Mouse (Mus musculus) urinary bladder, adult 2 months (tissue): ENCODE data around the gene Hoxd10. TPM values are rescaled to one million over a fixed set of nuclear protein-coding genes. Genes with fewer than 3 reads are reported as not detected.
A peak's percentile ranks its signal among the peaks of the same experiment; 100 is the strongest.

Experiments
- DNase-seq: peaks from one replicate; pipeline ENCODE4 v3.0.0; 2022; ENCODE audit warnings: low spot score
- polyA plus RNA-seq: library from polyadenylated mRNA; depleted of rRNA; stranded (reverse); fragments of >200 nt; gene quantifications from 2 replicates; pipeline ENCODE4 v1.2.3, GENCODE M21; 2012

Gene Hoxd10
- polyA plus RNA-seq, 1 experiment: 13.5 TPM

DNA sequence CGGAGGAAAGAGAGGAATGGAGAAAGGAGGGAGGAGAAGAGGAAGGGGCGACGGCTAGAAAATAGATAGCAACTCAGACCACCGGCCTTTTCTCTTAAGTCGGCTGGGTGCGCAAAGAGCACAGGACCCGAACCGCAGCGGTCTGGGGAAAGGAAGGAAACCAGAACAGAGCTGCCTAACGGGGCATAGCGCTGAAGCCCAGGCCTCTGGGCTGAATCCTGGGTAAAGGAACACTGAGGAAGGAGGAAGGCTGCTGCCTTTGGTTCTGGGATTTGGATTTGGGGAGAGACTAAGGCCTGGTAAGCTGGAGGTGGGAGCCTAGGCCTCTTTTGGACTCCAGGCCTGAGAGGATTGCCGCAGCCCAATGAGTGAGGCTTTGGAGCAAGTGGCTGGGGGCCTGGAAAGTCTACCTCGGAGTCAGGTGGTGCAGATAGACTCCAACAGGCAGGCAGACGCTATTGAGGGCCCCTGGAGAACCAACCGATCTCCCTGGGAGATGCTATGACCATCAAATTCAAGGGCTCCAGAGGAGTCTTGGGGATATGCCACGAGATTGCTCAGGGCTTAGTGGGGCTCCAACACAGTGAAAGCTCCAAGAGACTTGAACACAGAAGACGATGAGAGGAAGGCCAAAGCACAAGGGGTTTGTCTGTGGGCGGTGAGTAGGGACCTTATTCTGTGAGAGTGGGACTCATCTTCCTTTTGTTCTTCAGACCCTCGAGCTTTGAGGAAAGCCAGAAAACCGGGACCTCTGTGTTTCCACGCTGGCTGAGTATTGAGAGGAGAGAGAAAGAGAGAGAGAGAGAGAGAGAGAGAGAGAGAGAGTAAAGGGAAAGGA is 10.9 kb upstream of the Hoxd10 start:
- no peak for DNase-seq

- peak; percentile 57 for DNase-seq
Observed at GRCm38 (mm10) chr2:74681594-74682531, 9.9 kb upstream of the Hoxd10 start.

GRCm38 (mm10) chr2:74682796-74683195 is 8.9 kb upstream of the Hoxd10 start:
- peak; percentile 32 for DNase-seq

DNA sequence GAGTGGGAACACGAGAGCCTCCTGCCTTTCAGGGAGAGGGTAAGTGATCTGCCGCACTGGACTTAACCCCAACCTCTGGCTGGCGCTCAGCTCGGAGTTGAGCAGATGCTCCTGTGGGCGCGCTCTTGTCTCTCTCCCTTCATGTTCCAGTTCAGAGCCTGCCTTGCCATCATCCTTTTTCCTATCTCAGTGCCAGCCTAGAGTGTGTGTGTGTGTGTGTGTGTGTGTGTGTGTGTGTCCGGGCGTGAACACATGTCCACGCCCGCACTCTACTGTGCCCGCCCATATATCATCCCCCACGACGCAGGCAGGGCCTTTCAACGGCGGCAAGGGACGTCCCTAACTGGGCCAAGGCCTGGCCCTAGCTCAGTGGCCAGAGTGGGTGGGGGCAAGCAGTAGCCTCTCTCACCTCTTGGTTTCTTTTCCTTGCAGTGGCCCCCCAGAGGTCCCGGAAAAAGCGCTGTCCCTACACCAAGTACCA is 8.2 kb upstream of the Hoxd10 start:
- no peak for DNase-seq

- no peak for DNase-seq
Observed at GRCm38 (mm10) chr2:74684106-74684505, 7.6 kb upstream of the Hoxd10 start.

DNA sequence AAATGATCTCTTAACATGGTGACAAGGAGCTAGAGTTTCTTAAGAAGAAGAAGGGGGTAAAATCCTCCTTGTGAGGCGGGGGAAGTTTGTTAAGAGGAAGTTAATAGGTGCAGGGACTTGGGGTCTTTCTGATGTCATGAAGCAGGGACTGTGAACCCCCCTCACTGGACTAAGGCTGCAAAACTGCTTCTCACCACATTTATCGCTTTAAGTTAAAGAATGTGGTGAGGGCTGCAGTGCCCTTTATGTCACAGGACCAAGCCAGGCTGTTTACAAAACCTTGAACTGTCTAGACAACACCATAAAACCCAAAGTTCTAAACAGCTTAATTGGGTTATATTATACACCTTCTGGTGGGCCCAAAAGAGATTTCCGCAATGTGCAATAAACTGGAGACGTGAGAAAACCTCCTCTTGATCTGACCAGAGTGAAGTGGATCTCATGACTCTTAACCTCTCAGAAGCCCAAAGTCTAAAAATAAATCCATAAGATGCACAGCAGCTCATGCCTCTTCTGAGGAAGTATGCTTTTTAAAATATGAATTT is 6.6 kb upstream of the Hoxd10 start:
- no peak for DNase-seq

GRCm38 (mm10) chr2:74686301-74686987 is 5.3 kb upstream of the Hoxd10 start:
- no peak for DNase-seq

DNA sequence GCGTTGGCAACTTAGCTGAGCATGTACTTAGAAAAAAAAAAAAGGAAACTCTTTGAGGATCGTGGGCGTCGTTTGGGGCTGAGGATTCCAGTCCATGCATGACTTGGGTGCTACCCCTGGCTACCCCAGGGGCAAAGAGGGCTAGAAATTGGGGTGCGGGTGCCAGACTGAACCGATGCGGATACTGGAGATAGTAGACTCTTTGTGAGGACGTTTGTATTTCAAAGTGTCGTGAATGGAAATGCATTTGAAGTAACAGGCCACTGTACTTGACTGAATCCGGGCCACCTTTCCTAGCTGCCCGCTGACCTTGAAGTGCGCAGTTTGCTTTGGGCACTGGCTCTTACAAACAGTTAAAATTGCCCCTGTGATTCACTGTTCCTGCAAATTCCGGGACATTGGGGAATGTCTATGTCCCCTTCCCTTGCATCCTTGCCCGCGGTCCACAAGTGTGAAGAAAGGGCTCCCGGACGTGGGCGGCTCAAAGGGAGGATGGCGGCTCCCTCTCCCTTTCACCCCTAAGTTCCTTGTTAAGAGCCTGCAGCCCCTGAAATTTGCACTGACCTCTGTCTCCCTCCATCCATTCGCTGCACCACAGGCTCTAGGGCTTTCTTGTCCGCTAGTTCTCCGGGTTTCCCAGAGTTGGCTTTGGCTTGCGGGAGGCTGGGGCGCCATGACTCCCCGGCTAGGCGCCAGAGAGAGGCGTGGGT is 4.6 kb upstream of the Hoxd10 start:
- DNase-seq: no peak

DNA sequence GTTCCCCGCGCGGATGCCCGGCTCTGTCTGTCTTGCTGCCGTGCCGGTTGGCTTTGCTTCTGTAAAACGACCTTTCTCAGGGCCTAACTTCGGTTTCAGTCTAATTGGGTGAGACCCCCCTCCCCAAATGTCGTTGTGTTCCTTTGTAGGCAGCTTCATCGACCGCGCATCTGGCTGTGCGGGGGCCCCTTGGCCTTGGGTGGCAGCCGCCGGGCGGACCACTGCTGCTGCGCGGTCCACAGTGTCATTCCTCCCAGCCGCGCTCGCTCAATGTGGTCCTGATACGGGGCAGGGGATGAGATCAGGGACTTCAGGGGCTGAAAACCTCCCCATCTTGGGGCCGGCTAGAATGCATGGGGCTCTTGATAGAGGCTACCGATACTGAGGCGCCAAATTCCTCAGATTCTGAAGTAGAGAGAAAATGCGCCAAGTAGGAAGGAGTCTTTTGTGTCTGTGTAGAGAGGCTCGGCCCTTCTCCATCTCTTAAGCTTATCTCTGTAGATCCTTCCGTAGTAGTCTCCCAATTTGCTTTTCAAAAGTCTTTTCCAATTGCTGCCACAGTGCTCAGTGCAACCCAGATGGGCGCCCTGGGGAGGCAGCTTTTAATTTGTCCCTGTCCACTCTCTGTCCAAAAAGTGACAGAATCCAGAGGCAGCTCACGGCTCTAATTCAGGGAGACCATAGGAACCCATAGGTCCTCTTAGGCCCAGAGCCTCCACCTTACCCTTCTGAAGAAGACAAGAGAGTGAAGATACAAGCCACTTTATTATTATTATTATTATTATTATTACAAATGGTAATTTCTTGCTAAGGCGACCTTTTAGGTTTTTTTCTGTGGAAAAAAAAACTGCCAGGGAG is 3.8 kb upstream of the Hoxd10 start:
- peak; percentile 12 for DNase-seq

DNA sequence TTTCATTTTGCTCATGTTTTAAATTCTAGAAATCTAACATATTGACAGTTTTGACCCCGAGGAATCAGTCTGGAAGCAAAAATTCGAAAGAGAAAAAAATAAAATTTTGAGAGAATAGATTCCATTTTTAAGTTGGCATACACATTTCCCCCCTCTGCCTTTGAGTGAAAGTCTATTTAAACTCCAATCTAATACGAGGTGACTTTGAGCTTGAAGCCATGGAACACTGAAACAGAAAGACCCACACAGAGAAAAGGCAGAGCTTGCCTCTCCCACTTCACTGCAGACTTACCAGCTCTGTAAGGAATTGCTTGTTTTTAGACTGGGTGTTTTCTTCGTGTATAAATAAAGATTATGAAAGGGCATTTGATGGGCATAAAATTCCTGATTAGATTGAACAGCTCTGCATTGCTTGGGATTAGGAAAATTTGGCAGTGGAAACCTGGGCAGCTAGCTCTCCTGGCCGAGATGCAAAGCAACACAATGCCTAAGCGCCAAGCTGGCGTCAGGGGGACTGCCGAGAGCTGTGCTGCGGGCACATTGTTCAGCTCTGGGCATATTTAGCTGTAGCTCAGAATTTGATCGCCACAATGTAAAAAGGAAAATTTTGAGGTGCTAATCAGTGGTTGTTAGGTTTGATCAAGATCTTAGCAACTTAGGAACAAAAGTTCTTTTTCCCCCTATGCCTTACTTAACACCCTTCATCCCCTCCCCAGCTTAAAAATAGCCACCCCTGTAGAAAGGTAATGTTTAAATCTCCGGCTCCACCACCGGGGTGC is 2.7 kb upstream of the Hoxd10 start:
- DNase-seq: peak; percentile 15

GRCm38 (mm10) chr2:74689574-74690337 is 2.0 kb upstream of the Hoxd10 start:
- peak; percentile 17 for DNase-seq

GRCm38 (mm10) chr2:74690338-74690716 is 1.4 kb upstream of the Hoxd10 start:
- no peak for DNase-seq

- DNase-seq: no peak
Observed at GRCm38 (mm10) chr2:74691995-74692807, 477 bp downstream of the Hoxd10 start.

- DNase-seq: no peak
Observed at GRCm38 (mm10) chr2:74692808-74693431, 1.2 kb downstream of the Hoxd10 start.

DNA sequence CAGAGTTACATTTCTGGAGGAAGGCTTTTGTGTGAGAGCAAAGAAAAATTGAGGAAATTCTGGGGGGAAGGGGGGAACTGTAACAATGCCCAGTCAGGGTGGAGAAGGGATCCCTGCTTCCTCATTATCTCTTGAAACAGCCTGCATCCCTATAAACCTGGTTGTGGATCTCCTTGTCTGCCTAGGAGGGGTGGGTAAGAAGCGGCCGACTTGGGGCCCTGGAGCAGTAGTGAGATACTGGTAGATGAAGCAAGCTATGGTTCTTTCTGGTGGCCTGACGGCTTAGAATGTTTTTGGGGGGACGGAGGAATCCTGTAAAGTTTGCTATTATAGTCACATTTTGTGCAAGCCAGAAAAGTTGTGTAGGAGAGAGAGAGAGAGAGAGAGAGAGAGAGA is 1.7 kb downstream of the Hoxd10 start:
- no peak for DNase-seq

- DNase-seq: no peak
Observed at GRCm38 (mm10) chr2:74694066-74694465, 2.3 kb downstream of the Hoxd10 start.

- DNase-seq: no peak
Observed at GRCm38 (mm10) chr2:74695383-74695782, 3.7 kb downstream of the Hoxd10 start.
